In the genomic region with DNA sequence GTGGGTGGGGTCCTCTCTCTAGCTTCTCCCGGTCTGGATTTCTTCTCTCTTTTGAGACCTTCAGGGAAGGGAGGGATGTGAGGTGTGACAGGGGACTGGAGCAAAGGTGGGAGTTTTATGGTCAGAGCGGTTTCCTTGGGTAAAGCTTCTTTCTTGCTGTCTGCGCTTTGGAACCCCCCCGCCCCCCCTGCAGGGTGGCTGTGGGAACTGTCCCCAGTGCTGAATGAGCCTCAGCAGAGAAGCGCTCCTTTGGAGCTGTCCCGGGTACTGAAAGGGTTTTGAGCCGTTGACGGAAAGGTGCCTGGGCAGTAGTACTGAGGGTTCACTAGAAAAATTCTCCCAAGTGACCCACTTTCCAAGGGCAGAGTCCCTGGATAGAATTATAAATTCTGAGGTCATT, we compare ENCODE assay signal across 8 mouse cellular contexts. TPM values are rescaled to one million over a fixed set of nuclear protein-coding genes. Genes with fewer than 3 reads are reported as not detected.
A peak's percentile ranks its signal among the peaks of the same experiment; 100 is the strongest.
DNase-seq lines count a peak whose midpoint lies in the region; ATAC-seq lines count a peak whose summit lies in the region.

No protein-coding gene starts in this region.

- peak; percentile 47 for DNase-seq in CD4-positive, CD25-positive, alpha-beta regulatory T cell, adult 2 months (ENCODE audit: low read depth, low spot score)
- peak; percentile 24 to 28 for DNase-seq in right cerebral cortex, adult 2 months (ENCODE audit: low spot score in 2 of 2)
- no peak for DNase-seq in right cerebral cortex, postnatal 36 days (ENCODE audit: low spot score in 2 of 2)
- DNase-seq in embryonic facial prominence, embryonic 10.5 days (ENCODE audit: low spot score), result peak; percentile 81
- peak; percentile 89 for DNase-seq in kidney, postnatal 10 days
- DNase-seq in midbrain, embryonic 14.5 days, result peak; percentile 62
- peak; percentile 39 to 57 for DNase-seq in urinary bladder, postnatal 36 days (ENCODE audit: low spot score in 2 of 2)

- H3K27me3 ChIP-seq in embryonic facial prominence, embryonic 10.5 days (replicated peaks; ENCODE audit: low read depth, poor library complexity, severe bottlenecking), result peaks cover 62% of the 10 kb centered on the region
- no peaks in the 10 kb centered on the region for H3K27me3 ChIP-seq in midbrain, embryonic 14.5 days (ENCODE audit: control insufficient read depth, insufficient read depth, low read length)

- no peaks in the 10 kb centered on the region for H3K9me3 ChIP-seq in embryonic facial prominence, embryonic 10.5 days
- no peaks in the 10 kb centered on the region for H3K9me3 ChIP-seq in midbrain, embryonic 14.5 days (ENCODE audit: control insufficient read depth, low read length)

- H3K36me3 ChIP-seq in embryonic facial prominence, embryonic 10.5 days (replicated peaks), result no peaks in the 10 kb centered on the region
- no peaks in the 10 kb centered on the region for H3K36me3 ChIP-seq in midbrain, embryonic 14.5 days (ENCODE audit: control insufficient read depth, insufficient read depth, low read length)

- no peak overlapping the region for H3K9ac ChIP-seq in midbrain, embryonic 14.5 days (replicated peaks; ENCODE audit: low read length)

- peaks cover 15% of the 10 kb centered on the region for H3K4me1 ChIP-seq in embryonic facial prominence, embryonic 10.5 days
- peaks cover 30% of the 10 kb centered on the region for H3K4me1 ChIP-seq in midbrain, embryonic 14.5 days (ENCODE audit: control insufficient read depth, insufficient read depth, low read length)

- H3K4me2 ChIP-seq in midbrain, embryonic 14.5 days (ENCODE audit: low read length), result peak overlapping the region; percentile 27; the same call in 1 of the 2 replicates

- no peak overlapping the region for H3K27ac ChIP-seq in embryonic facial prominence, embryonic 10.5 days (replicated peaks)
- H3K27ac ChIP-seq in midbrain, embryonic 14.5 days (replicated peaks; ENCODE audit: low read depth, low read length), result no peak overlapping the region

- 1% methylated on average over 8 of the region's 8 CpGs for WGBS in embryonic facial prominence, embryonic 10.5 days
- 3% methylated on average over 8 of the region's 8 CpGs for WGBS in midbrain, embryonic 14.5 days

- no peak for ATAC-seq in CD4-positive, CD25-positive, alpha-beta regulatory T cell, adult 4 months
- ATAC-seq in midbrain, embryonic 14.5 days (ENCODE audit: low FRiP score, low TSS enrichment), result no peak

- H3K4me3 ChIP-seq in embryonic facial prominence, embryonic 10.5 days, result no peak overlapping the region
- no peak overlapping the region for H3K4me3 ChIP-seq in midbrain, embryonic 14.5 days (replicated peaks; ENCODE audit: low read depth, low read length)

RNA-seq across cellular contexts. Expression of a gene that starts 4.5 kb away (rescaled TPM):
- not detected for polyA plus RNA-seq in CD4-positive, CD25-positive, alpha-beta regulatory T cell, adult 4 months (2017; shearing (Covaris generic))
- 0.83 and 0.98 TPM in 2 replicates for polyA plus RNA-seq in embryonic facial prominence, embryonic 10.5 days (2016; fragmentation: Nextera tagmentation; extraction: Ambion mirVana)
- 22.3 and 25.5 TPM in 2 replicates for polyA plus RNA-seq in midbrain, embryonic 14.5 days (2014; fragmentation: Nextera tagmentation; extraction: Ambion mirVana)

RNA-seq across cellular contexts. Expression of a gene that starts 50.0 kb away (rescaled TPM):
- 10 to 100 TPM; 26.8 to 29.8 TPM for polyA plus RNA-seq in CD4-positive, CD25-positive, alpha-beta regulatory T cell, adult 4 months (2017; shearing (Covaris generic))
- 11.9 and 12.1 TPM in 2 replicates for polyA plus RNA-seq in embryonic facial prominence, embryonic 10.5 days (2016; fragmentation: Nextera tagmentation; extraction: Ambion mirVana)
- 15.7 and 17.6 TPM in 2 replicates for polyA plus RNA-seq in midbrain, embryonic 14.5 days (2014; fragmentation: Nextera tagmentation; extraction: Ambion mirVana)

Comparison
In these comparisons a context has a peak if more than half of its experiments do, and no peak if none do; other contexts are left out.
1. DNase-seq: peak in CD4-positive, CD25-positive, alpha-beta regulatory T cell, adult 2 months (single experiment), right cerebral cortex, adult 2 months (2 of 2), embryonic facial prominence, embryonic 10.5 days (single experiment), kidney, postnatal 10 days (single experiment), midbrain, embryonic 14.5 days (single experiment) and urinary bladder, postnatal 36 days (2 of 2); none in right cerebral cortex, postnatal 36 days (0 of 2).
2. RNA of a gene that starts 4.5 kb away (polyA plus RNA-seq): 22.3 to 25.5 TPM in midbrain, embryonic 14.5 days; 0.83 to 0.98 TPM in embryonic facial prominence, embryonic 10.5 days and not detected in CD4-positive, CD25-positive, alpha-beta regulatory T cell, adult 4 months; every median in the first group is over 10 times any median in the second.